Mouse (Mus musculus) hindbrain, embryonic 14.5 days (tissue): ENCODE measurements around the gene Slc4a1. TPM values are rescaled to one million over a fixed set of nuclear protein-coding genes. Genes with fewer than 3 reads are reported as not detected.

Source experiments
- ATAC-seq: fragments of 200-750 bp; cut with Nextera tagmentation; 2 replicates; pipeline ENCODE4 v1.8.0; 2017; ENCODE audit warnings: moderate number of reproducible peaks, mild to moderate bottlenecking, moderate TSS enrichment, moderate library complexity; ENCODE audit not compliant: low FRiP score
- DNase-seq: peaks from one replicate; pipeline ENCODE4 v3.0.0-alpha.2; 2015; ENCODE audit warnings: low spot score
- H3K27ac ChIP-seq: fragments of 300-500 bp; sonication (generic); 2 replicates; pipeline ENCODE4 v1.5.1; 2014; ENCODE audit warnings: mild to moderate bottlenecking, moderate library complexity
- H3K27me3 ChIP-seq: fragments of 300-500 bp; sonication (generic); 2 replicates; pipeline ENCODE4 v1.6.1; 2014; ENCODE audit warnings: mild to moderate bottlenecking, low read length, mixed read lengths; ENCODE audit not compliant: control insufficient read depth, insufficient read depth
- H3K36me3 ChIP-seq: fragments of 300-500 bp; sonication (generic); replicated peaks from 2 replicates; pipeline ENCODE4 v1.6.1; 2014; ENCODE audit not compliant: control insufficient read depth, insufficient read depth
- H3K4me1 ChIP-seq: fragments of 300-500 bp; sonication (generic); replicated peaks from 2 replicates; pipeline ENCODE4 v1.6.1; 2014; ENCODE audit warnings: antibody characterized with exemption, low read length, mixed read lengths; ENCODE audit not compliant: control insufficient read depth, insufficient read depth
- H3K4me2 ChIP-seq: fragments of 300-500 bp; sonication (generic); replicated peaks from 2 replicates; pipeline ENCODE4 v1.6.1; 2014; ENCODE audit warnings: mild to moderate bottlenecking, moderate library complexity
- H3K4me3 ChIP-seq: fragments of 300-500 bp; sonication (generic); replicated peaks from 2 replicates; pipeline ENCODE4 v1.5.1; 2014; ENCODE audit warnings: mild to moderate bottlenecking, low read length
- H3K9ac ChIP-seq: fragments of 300-500 bp; sonication (generic); 2 replicates; pipeline ENCODE4 v1.6.1; 2014
- H3K9me3 ChIP-seq: fragments of 300-500 bp; sonication (generic); 2 replicates; pipeline ENCODE4 v1.6.1; 2016; ENCODE audit warnings: low read length; ENCODE audit not compliant: control insufficient read depth
- WGBS: fragments of 180-500 bp; shearing (Covaris S2); extraction: QIAGEN DNeasy Blood & Tissue Kit; methylation state at CpG from one replicate; pipeline ENCODE4 v1.1.7; 2014; 5-methylcytosine and 5-hydroxymethylcytosine counted together
- polyA plus RNA-seq: library from polyadenylated mRNA; unstranded; fragments of >200 nt; fragmentation: Nextera tagmentation; extraction: Ambion mirVana; gene quantifications from 2 replicates; pipeline ENCODE4 v1.2.1, GENCODE M21; 2014

Slc4a1 gene
- polyA plus RNA-seq, 1 experiment from 2014 or later: 1.6 TPM

DNA sequence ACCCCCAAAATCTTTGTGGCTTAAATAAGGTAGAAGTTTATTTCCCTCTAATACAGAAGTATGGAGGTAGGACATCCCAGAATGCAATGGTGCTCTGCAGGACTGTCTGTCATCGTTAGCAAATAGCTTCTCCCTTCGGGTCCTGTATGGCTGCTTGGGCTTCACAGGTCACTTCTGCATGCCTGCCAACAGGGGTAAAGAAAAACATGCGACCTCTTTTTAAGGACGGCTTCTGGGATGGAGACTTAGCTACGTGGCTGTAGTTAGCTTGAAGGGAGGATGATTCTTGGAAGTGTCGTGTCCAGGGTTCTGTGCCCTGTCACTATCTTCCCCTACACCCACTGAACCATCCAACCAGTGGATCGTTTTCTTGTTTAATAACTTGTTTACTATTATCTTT lies 4.3 kb upstream of the Slc4a1 start:
- ATAC-seq (no peak), DNase-seq (no peak)
- H3K4me1 ChIP-seq: no peaks in the 10 kb centered on the region
- no peaks in the 10 kb centered on the region for H3K36me3 ChIP-seq
- no peaks in the 10 kb centered on the region for H3K9me3 ChIP-seq
- H3K4me3 ChIP-seq: no peak overlapping the region
- WGBS: 60% methylated on average over 7 of the region's 7 CpGs
- H3K4me2 ChIP-seq: no peak overlapping the region
- H3K27me3 ChIP-seq: no peaks in the 10 kb centered on the region
- no peak overlapping the region for H3K9ac ChIP-seq
- no peak overlapping the region for H3K27ac ChIP-seq

- no peak overlapping the region for H3K9ac ChIP-seq
- no peak for DNase-seq
- H3K4me1 ChIP-seq: no peaks in the 10 kb centered on the region
- H3K36me3 ChIP-seq: no peaks in the 10 kb centered on the region
- 78% methylated on average over 4 of the region's 4 CpGs for WGBS
- no peak overlapping the region for H3K27ac ChIP-seq
- no peaks in the 10 kb centered on the region for H3K9me3 ChIP-seq
- H3K4me3 ChIP-seq: no peak overlapping the region
- no peak for ATAC-seq
- no peaks in the 10 kb centered on the region for H3K27me3 ChIP-seq
- no peak overlapping the region for H3K4me2 ChIP-seq
These were observed 3.3 kb upstream of the Slc4a1 start for GRCm38 (mm10) chr11:102369263-102369662.

DNA sequence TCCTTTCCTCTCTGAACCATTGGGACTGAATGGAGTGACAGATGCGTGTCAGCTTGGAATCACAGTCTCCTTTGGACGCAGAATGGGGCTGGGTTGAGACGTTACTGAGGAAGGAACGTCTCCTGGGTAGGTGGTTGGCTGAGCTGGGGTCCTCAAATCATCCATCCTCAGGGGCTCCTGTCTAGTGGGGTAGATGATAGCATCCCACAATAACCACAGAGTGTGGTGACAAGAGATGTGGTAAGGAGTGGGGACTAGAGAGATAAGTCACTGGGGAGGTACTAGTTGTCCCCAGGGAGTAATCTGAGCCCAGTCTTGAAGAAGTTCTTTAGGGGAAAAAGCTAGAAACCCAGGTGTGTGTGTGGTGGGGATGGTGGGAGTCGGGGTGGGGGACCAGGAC lies 2.3 kb upstream of the Slc4a1 start:
- WGBS: 77% methylated on average over 5 of the region's 5 CpGs
- DNase-seq: no peak

GRCm38 (mm10) chr11:102367504-102368280 lies 1.7 kb upstream of the Slc4a1 start:
- DNase-seq (no peak), ATAC-seq (no peak)
- Histone ChIP-seq H3K4me1 (no peaks in the 10 kb centered on the region), H3K27me3 (no peaks in the 10 kb centered on the region), H3K4me2 (no peak overlapping the region), H3K36me3 (no peaks in the 10 kb centered on the region), H3K27ac (no peak overlapping the region), H3K9ac (no peak overlapping the region), H3K9me3 (no peaks in the 10 kb centered on the region), H3K4me3 (no peak overlapping the region)
- WGBS: 86% methylated on average over 9 of the region's 9 CpGs

More for the DNA sequence above, 2.3 kb upstream of the Slc4a1 start:
- Histone ChIP-seq H3K4me2 (no peak overlapping the region), H3K4me1 (no peaks in the 10 kb centered on the region), H3K9me3 (no peaks in the 10 kb centered on the region), H3K9ac (no peak overlapping the region), H3K4me3 (no peak overlapping the region), H3K27ac (no peak overlapping the region), H3K27me3 (no peaks in the 10 kb centered on the region), H3K36me3 (no peaks in the 10 kb centered on the region)
- no peak for ATAC-seq

DNA sequence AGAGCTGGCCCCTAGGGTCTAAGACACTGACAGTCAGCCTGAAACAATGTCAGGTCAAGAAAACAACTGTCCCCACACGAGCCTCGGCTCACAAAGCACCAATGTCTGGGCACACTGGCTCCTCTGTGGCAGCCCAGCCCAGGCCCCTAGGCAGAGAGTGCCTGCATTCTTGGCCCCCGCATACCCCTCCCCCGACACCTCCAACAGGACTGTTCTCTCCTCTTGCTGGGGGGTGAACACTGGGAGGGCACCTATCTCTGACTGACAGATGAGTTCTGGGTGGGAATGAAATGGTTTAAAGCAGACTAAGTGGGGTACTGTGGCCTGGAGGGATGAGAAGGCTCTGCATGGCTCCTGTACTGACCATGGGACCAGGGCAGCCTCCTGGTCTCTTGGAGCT lies 304 bp downstream of the Slc4a1 start:
- no peaks in the 10 kb centered on the region for H3K27me3 ChIP-seq
- 52% methylated on average over 4 of the region's 4 CpGs for WGBS

DNA sequence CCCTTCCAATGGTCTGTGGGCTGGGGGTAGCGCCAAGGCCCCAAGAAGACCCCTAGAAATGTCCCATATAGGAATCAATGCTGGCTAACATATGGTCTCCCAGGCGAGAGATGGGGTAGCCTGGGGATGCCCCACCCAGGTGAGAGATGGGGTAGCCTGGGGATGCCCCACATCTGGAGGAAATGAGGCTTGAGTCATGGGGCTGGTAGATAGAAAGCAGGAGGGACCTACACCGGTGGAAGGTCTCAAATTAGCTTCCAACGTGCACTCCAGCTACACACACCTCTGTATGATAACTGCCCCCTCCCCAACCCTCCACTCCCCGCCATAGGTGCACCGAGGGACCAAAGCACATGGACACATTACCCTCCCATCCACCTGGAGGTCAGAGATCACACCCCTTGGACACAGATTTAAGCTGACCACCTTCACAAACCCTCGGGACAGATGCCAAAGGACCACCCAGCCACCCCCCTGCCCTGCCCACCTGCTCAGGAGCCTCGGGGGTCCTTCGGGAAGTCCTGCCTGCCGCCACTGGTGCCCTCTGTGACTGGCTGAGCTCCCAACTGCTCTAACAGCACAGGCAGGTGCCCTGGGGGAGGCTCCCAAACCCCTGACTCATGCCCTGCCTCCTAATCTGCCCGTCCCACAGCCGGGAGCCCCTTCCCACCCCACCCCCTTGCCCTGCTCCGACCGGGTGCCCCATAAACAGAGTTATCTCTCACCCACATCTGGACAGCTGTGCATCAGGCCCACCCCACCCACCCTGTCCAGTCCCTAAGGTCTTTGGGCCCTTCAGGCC lies 1.2 kb downstream of the Slc4a1 start:
- no peak for ATAC-seq
- no peak overlapping the region for H3K27ac ChIP-seq
- no peak for DNase-seq
- H3K4me2 ChIP-seq: no peak overlapping the region
- no peaks in the 10 kb centered on the region for H3K27me3 ChIP-seq
- no peaks in the 10 kb centered on the region for H3K36me3 ChIP-seq
- no peaks in the 10 kb centered on the region for H3K9me3 ChIP-seq
- no peaks in the 10 kb centered on the region for H3K4me1 ChIP-seq
- no peak overlapping the region for H3K9ac ChIP-seq
- WGBS: 80% methylated on average over 14 of the region's 14 CpGs
- H3K4me3 ChIP-seq: no peak overlapping the region

More for the DNA sequence above, 304 bp downstream of the Slc4a1 start:
- no peak overlapping the region for H3K9ac ChIP-seq
- ATAC-seq (no peak), DNase-seq (no peak)
- H3K4me2 ChIP-seq: no peak overlapping the region
- H3K9me3 ChIP-seq: no peaks in the 10 kb centered on the region
- no peak overlapping the region for H3K4me3 ChIP-seq
- no peak overlapping the region for H3K27ac ChIP-seq
- no peaks in the 10 kb centered on the region for H3K36me3 ChIP-seq
- H3K4me1 ChIP-seq: no peaks in the 10 kb centered on the region

- Histone ChIP-seq H3K27ac (no peak overlapping the region), H3K9ac (no peak overlapping the region), H3K4me2 (no peak overlapping the region), H3K9me3 (no peaks in the 10 kb centered on the region), H3K36me3 (no peaks in the 10 kb centered on the region), H3K27me3 (no peaks in the 10 kb centered on the region), H3K4me1 (no peaks in the 10 kb centered on the region), H3K4me3 (no peak overlapping the region)
- no peak for DNase-seq
- WGBS: 72% methylated on average over 2 of the region's 2 CpGs
- no peak for ATAC-seq
These were observed 2.4 kb downstream of the Slc4a1 start for GRCm38 (mm10) chr11:102363623-102364022.

GRCm38 (mm10) chr11:102361776-102362495 lies 4.1 kb downstream of the Slc4a1 start:
- ATAC-seq: no peak
- DNase-seq: no peak
- Histone ChIP-seq H3K9me3 (no peaks in the 10 kb centered on the region), H3K36me3 (no peaks in the 10 kb centered on the region), H3K4me1 (no peaks in the 10 kb centered on the region), H3K9ac (no peak overlapping the region), H3K27ac (no peak overlapping the region), H3K4me3 (no peak overlapping the region), H3K27me3 (no peaks in the 10 kb centered on the region), H3K4me2 (no peak overlapping the region)
- 89% methylated on average over 8 of the region's 8 CpGs for WGBS

GRCm38 (mm10) chr11:102358365-102358764 lies 7.6 kb downstream of the Slc4a1 start:
- no peak overlapping the region for H3K4me3 ChIP-seq
- no peak for ATAC-seq
- WGBS: 71% methylated on average over 10 of the region's 10 CpGs
- no peaks in the 10 kb centered on the region for H3K36me3 ChIP-seq
- H3K9me3 ChIP-seq: no peaks in the 10 kb centered on the region
- H3K4me2 ChIP-seq: no peak overlapping the region
- no peak overlapping the region for H3K27ac ChIP-seq
- H3K27me3 ChIP-seq: no peaks in the 10 kb centered on the region
- DNase-seq: no peak
- H3K9ac ChIP-seq: no peak overlapping the region
- H3K4me1 ChIP-seq: no peaks in the 10 kb centered on the region
